Mouse (Mus musculus) large intestine, adult 2 months (tissue): Measurements from ENCODE around the gene Commd1. TPM values are rescaled to one million over a fixed set of nuclear protein-coding genes. Genes with fewer than 3 reads are reported as not detected.

Experiments
- DNase-seq: peaks from one replicate; pipeline ENCODE4 v3.0.0-alpha.2; 2012; ENCODE audit warnings: low read depth, low spot score
- WGBS: fragments of 180-500 bp; shearing (Covaris S2); methylation state at CpG from one replicate; pipeline ENCODE4 v1.1.7; 2018; 5-methylcytosine and 5-hydroxymethylcytosine counted together
- polyA plus RNA-seq: library from polyadenylated mRNA; depleted of rRNA; stranded (reverse); fragments of >200 nt; gene quantifications from 2 replicates; pipeline ENCODE4 v1.2.3, GENCODE M21; 2012

The Commd1 gene
- polyA plus RNA-seq, 1 experiment: 18.9 TPM

- WGBS: 4% methylated on average over 14 of the region's 14 CpGs
- DNase-seq: no peak
These were observed 9.1 kb upstream of the Commd1 start for GRCm38 (mm10) chr11:22991218-22991835.

- DNase-seq: no peak
- WGBS: under 1% methylated on average over 66 of the region's 66 CpGs
These were observed 8.4 kb upstream of the Commd1 start, which contains the start of gene Cct4 for GRCm38 (mm10) chr11:22990393-22991126. Gene Cct4, plus strand, starts transcription at chr11:22990519.

GRCm38 (mm10) chr11:22989786-22990185 is 7.6 kb upstream of the Commd1 start:
- no peak for DNase-seq
- 34% methylated on average over 1 of the region's 1 CpGs for WGBS

DNA sequence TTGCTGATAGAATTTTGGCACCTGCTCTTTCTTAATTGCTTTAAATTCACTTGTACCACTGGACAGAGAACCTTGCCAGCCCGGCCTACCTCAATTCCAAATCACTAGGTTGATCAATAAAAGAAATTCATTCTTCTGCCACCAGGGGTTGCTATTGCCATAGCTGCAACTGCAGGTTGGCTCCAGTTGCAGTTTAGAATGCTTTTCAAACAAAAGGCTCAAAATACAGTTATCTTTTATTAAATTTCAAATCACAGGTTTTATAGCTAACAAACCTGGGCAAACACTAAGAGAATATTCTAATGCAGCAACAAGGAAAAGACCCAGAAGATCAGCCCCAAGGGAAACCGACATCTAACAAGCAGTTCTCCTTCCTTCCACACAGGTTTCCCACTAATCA is 5.2 kb upstream of the Commd1 start:
- 24% methylated on average over 2 of the region's 2 CpGs for WGBS
- no peak for DNase-seq

DNA sequence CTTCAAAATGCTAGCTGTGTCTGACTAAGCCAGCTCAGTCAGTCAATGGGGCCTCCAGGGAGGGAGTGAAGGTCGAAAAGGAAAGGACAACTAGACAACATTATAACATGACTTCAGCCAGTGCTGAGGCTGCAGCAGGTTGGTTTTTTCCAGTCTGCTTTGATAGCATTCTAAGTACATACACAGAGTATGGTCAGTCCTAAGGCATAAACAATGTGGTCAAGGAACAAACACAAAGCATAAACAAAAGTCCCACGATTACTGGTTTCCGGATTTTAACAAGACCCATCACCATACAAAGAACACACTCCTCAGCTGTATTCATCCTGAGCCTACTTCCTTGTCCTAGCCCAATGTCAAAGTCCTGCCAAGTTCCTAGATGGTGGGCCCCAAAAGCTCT is 3.3 kb upstream of the Commd1 start:
- WGBS: 73% methylated on average over 3 of the region's 3 CpGs
- no peak for DNase-seq

DNA sequence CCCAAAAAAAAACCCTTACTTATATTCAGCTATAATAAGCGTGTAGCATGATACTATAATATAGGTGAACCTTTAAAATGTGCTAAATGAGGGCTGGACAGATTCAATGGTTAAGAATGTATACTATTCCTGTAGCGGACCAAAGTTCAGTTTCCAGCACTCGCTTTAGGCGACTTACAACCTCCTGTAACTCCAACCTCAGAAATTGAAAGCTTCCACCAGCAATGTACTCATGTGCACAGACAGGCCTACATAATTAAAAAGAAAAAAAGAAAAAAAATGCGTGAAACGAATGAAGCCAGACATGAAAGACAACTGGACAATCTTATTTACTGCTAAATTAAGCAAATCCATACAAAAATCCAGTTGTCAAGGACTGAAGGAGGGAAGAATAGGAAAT is 664 bp upstream of the Commd1 start:
- 70% methylated on average over 6 of the region's 6 CpGs for WGBS
- DNase-seq: no peak

DNA sequence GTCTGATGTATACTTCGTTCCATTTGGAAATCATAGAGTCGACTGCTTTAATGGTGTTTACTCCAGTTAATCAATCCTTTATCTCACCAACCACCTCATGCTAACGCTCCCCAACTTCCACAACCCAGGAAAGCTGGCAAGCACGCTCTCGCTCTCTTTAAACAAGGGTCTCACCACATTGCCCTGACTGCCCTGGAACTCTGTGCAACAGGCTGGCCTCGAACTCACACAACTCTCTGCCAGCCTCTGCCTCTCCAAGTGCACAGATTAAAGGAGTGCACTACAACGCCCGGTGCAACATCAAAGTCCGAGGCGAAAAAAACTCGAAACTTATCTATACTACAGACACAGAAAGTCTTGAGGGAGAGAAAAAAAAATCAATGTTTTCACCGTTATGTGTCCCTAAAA is 635 bp downstream of the Commd1 start:
- WGBS: 1% methylated on average over 12 of the region's 12 CpGs
- DNase-seq: no peak

DNA sequence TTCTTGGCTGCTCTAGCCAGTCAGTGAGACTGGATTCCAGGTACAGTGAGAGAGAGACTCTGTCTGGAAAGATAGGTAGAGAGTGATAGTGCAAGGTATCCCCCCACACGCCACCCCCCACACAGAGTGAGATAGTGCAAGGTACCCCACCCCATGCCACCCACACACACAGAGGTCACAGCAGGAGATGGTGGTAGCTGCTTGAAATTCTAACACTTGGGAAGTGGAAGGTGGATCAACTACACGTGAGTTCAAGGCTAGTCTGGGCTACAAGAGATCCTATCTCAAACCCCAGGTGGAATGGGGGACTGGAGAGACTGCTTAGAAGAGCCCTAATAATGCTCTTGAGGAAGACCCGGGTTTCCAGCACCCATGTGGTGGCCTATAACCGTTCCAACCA is 1.1 kb downstream of the Commd1 start:
- 21% methylated on average over 4 of the region's 4 CpGs for WGBS

DNA sequence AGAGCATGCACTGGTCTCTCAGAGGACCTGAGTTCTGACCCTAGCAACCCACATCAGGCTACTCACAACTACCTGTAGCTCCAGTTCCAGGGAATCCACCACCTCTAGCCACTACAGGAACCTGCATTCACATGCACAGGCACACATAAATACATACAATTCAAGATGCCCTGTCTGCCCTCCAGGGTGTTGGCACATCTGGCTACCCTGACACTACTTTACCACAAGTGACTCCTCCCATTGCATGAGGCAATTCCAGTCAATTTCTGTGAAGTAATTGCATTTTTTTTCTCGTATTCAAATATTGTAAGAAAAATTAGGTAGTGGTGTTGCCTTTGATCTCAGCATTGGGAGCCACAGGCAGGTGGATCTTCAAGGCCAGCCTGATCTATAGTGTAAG is 3.0 kb downstream of the Commd1 start:
- no peak for DNase-seq
- WGBS: 55% methylated on average over 1 of the region's 1 CpGs

More for the DNA sequence above, 1.1 kb downstream of the Commd1 start:
- no peak for DNase-seq

- DNase-seq: no peak
- WGBS: 73% methylated on average over 1 of the region's 1 CpGs
These were observed 3.5 kb downstream of the Commd1 start for GRCm38 (mm10) chr11:22978711-22979110.

DNA sequence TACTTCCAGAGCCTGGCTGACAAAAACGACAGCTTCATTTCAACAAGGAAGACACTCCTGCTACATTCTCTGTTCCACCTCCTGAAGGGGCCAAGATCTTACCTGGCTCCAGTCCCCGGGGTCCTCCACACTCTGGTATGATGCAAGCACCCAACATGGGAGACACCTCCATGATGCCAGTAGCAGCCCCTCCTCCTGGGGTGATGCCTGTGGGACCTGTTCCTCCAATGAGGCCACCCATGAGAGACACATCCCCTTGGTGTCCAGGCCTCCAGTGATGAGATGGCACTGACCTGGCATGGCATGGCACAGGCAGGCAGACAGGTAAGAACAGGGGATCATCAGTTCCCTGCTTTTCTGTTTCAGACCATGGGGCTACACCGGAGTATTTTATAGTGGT is 4.0 kb downstream of the Commd1 start:
- DNase-seq: no peak
- 83% methylated on average over 3 of the region's 3 CpGs for WGBS

- WGBS: 51% methylated on average over 14 of the region's 14 CpGs
These were observed 8.6 kb downstream of the Commd1 start for GRCm38 (mm10) chr11:22973599-22973998.

DNA sequence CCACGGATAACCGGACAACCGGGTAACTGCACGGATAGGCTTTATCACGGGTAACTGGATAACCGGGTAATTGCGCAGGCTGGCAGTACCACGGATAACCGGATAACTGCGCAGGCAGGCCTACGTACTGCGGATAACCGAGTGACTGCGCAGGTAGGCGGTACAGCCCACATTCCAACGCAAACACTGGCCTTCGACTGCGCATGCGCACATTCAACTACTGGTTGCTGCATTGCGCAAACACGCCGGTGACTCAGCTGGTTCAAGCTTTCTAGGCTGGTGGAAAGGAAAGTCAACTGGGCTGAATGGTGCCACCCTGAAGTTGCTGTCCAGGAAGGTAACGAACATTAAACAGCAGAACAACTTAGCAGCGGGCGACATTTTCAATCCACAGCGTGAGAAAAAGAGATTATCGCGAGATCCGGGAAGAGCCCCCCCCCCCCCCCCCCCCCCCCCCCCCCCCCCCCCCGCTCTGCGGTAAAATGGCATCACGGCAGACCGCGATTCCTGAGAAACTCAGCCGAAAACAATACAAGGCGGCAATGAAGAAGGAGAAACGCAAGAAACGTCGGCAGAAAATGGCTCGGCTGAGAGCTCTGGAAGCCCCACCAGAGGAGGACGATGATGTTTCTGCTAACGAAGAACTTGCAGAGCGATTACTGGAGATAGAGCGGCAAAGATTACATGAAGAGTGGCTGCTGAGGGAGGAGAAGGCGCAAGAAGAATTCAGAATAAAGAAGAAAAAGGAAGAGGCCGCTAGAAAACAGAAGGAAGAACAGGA is 9.2 kb downstream of the Commd1 start:
- DNase-seq: no peak
- 55% methylated on average over 45 of the region's 46 CpGs for WGBS

More at GRCm38 (mm10) chr11:22973599-22973998, 8.6 kb downstream of the Commd1 start:
- DNase-seq: no peak

- no peak for DNase-seq
- 53% methylated on average over 56 of the region's 56 CpGs for WGBS
These were observed 10.1 kb downstream of the Commd1 start, which contains the start of gene Zrsr1 for GRCm38 (mm10) chr11:22971835-22972709. Gene Zrsr1, plus strand, starts transcription at chr11:22972005.

GRCm38 (mm10) chr11:22970546-22970945 is 11.6 kb downstream of the Commd1 start:
- 98% methylated on average over 1 of the region's 1 CpGs for WGBS

GRCm38 (mm10) chr11:22969486-22969885 is 12.7 kb downstream of the Commd1 start:
- DNase-seq: no peak
- 40% methylated on average over 6 of the region's 6 CpGs for WGBS

More at GRCm38 (mm10) chr11:22970546-22970945, 11.6 kb downstream of the Commd1 start:
- no peak for DNase-seq

DNA sequence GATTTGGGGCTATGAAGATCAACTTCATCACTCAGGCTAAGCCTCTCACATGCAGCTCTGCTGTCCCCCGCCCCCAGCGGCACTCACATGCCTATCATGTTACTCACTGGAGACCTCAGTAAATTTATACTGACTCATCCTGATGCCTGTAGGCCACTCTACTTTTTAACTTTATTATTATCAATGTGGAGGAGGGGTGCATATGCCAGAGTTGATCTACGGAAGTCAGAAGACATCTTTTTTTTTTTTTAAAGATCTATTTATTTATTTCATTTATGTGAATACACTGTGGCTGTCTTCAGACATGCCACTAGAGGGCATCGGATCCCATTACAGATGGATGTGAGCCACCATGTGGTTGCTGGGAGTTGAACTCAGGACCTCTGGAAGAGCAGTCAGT is 16.7 kb downstream of the Commd1 start:
- 84% methylated on average over 4 of the region's 4 CpGs for WGBS
- DNase-seq: no peak

- 56% methylated on average over 4 of the region's 4 CpGs for WGBS
- DNase-seq: no peak
These were observed 17.8 kb downstream of the Commd1 start for GRCm38 (mm10) chr11:22964401-22964800.

- DNase-seq: no peak
- WGBS: 95% methylated on average over 1 of the region's 1 CpGs
These were observed 20.1 kb downstream of the Commd1 start for GRCm38 (mm10) chr11:22962101-22962500.
